Comparison of ENCODE assay signal across 8 mouse cellular contexts in genomic region chr7:63938066-63938913, GRCm38 (mm10). TPM values are rescaled to one million over a fixed set of nuclear protein-coding genes. Genes with fewer than 3 reads are reported as not detected.
DNase-seq lines count a peak whose midpoint lies in the region; ATAC-seq and TF ChIP-seq lines count a peak whose summit lies in the region.

No protein-coding gene starts in this region.

- peak; percentile 44 to 55; a peak in 3 of 4 replicates for TF ChIP-seq POLR2A in MEL (IDR thresholded peaks at IDR 0.05; ENCODE audit: control insufficient read depth in 1 of 2, insufficient read depth in 1 of 2, low read depth in 1 of 2, low read length in 2 of 2, poor library complexity in 1 of 2)

- no peak for TF ChIP-seq CTCF in MEL (IDR thresholded peaks at IDR 0.05 in 2 of 3, conservative IDR thresholded peaks at IDR 0.05 in 1 of 3; ENCODE audit: control insufficient read depth in 1 of 3, insufficient read depth in 1 of 3, low read depth in 2 of 3, low read length in 3 of 3, poor library complexity in 1 of 3, severe bottlenecking in 1 of 3)
- no peak for TF ChIP-seq CTCF in lung, postnatal 0 days (IDR thresholded peaks at IDR 0.05)

- H3K27ac ChIP-seq in kidney, embryonic 14.5 days (ENCODE audit: low read depth, low read length): peak overlapping the region; percentile 84
- H3K27ac ChIP-seq in MEL (ENCODE audit: control insufficient read depth, low read depth, low read length): peak overlapping the region; percentile 87
- H3K27ac ChIP-seq in embryonic facial prominence, embryonic 11.5 days (replicated peaks; ENCODE audit: low read depth, low read length): peak overlapping the region; percentile 72
- peak overlapping the region; percentile 98 for H3K27ac ChIP-seq in hindbrain, embryonic 16.5 days (ENCODE audit: low read depth, low read length)
- peak overlapping the region; percentile 100 for H3K27ac ChIP-seq in lung, postnatal 0 days (ENCODE audit: low read length)
- H3K27ac ChIP-seq in stomach, embryonic 14.5 days (ENCODE audit: low read length): peak overlapping the region; percentile 90

- no peak for TF ChIP-seq EP300 in MEL (IDR thresholded peaks at IDR 0.05; ENCODE audit: low read depth in 1 of 2, low read length in 2 of 2)
- TF ChIP-seq EP300 in lung, postnatal 0 days (IDR thresholded peaks at IDR 0.05): no peak

- TF ChIP-seq RAD21 in MEL (IDR thresholded peaks at IDR 0.05; ENCODE audit: low read depth, low read length): no peak

- H3K9me3 ChIP-seq in kidney, embryonic 14.5 days (ENCODE audit: control insufficient read depth, low read length): no peaks in the 10 kb centered on the region
- H3K9me3 ChIP-seq in MEL (replicated peaks; ENCODE audit: insufficient read depth, low read length): no peaks in the 10 kb centered on the region
- H3K9me3 ChIP-seq in embryonic facial prominence, embryonic 11.5 days (replicated peaks; ENCODE audit: control insufficient read depth, low read length): no peaks in the 10 kb centered on the region
- H3K9me3 ChIP-seq in hindbrain, embryonic 16.5 days (ENCODE audit: control insufficient read depth, low read length): no peaks in the 10 kb centered on the region
- no peaks in the 10 kb centered on the region for H3K9me3 ChIP-seq in lung, postnatal 0 days (ENCODE audit: low read length)
- no peaks in the 10 kb centered on the region for H3K9me3 ChIP-seq in stomach, embryonic 14.5 days (ENCODE audit: control insufficient read depth, low read depth, low read length)

- no peak for DNase-seq in kidney, postnatal 14 days
- DNase-seq in MEL (ENCODE audit: low read depth, low spot score): no peak
- no peak for DNase-seq in embryonic facial prominence, embryonic 11.5 days (ENCODE audit: low spot score)
- DNase-seq in lung, postnatal 0 days (ENCODE audit: low spot score): peak; percentile 86

- no peaks in the 10 kb centered on the region for H3K36me3 ChIP-seq in kidney, embryonic 14.5 days (ENCODE audit: control insufficient read depth, insufficient read depth, low read length)
- peaks cover 0 to 34% of the 10 kb centered on the region in 2 experiments; a peak in 2 of 4 replicates for H3K36me3 ChIP-seq in MEL (ENCODE audit: control insufficient read depth in 1 of 2, insufficient read depth in 2 of 2, low read length in 2 of 2)
- no peaks in the 10 kb centered on the region for H3K36me3 ChIP-seq in embryonic facial prominence, embryonic 11.5 days (replicated peaks; ENCODE audit: control insufficient read depth, insufficient read depth, low read depth, low read length)
- no peaks in the 10 kb centered on the region for H3K36me3 ChIP-seq in hindbrain, embryonic 16.5 days (ENCODE audit: control insufficient read depth, insufficient read depth, low read length)
- no peaks in the 10 kb centered on the region for H3K36me3 ChIP-seq in lung, postnatal 0 days (ENCODE audit: insufficient read depth, low read length)
- no peaks in the 10 kb centered on the region for H3K36me3 ChIP-seq in stomach, embryonic 14.5 days (ENCODE audit: control insufficient read depth, insufficient read depth, low read length)

- WGBS in kidney, embryonic 14.5 days: under 1% methylated on average over 86 of the region's 121 CpGs
- under 1% methylated on average over 109 of the region's 121 CpGs for WGBS in embryonic facial prominence, embryonic 11.5 days
- under 1% methylated on average over 105 of the region's 121 CpGs for WGBS in hindbrain, embryonic 16.5 days
- under 1% methylated on average over 69 of the region's 121 CpGs for WGBS in lung, postnatal 0 days
- 1% methylated on average over 98 of the region's 121 CpGs for WGBS in stomach, embryonic 14.5 days

- H3K79me2 ChIP-seq in MEL (ENCODE audit: control insufficient read depth, insufficient read depth, low read length, poor library complexity): peaks cover 52% of the 10 kb centered on the region

- no peaks in the 10 kb centered on the region for H3K27me3 ChIP-seq in kidney, embryonic 14.5 days (ENCODE audit: control insufficient read depth, insufficient read depth, low read length)
- no peaks in the 10 kb centered on the region for H3K27me3 ChIP-seq in MEL (ENCODE audit: control insufficient read depth in 1 of 2, insufficient read depth in 2 of 2, low read length in 2 of 2)
- H3K27me3 ChIP-seq in embryonic facial prominence, embryonic 11.5 days (ENCODE audit: control insufficient read depth, insufficient read depth, low read length): no peaks in the 10 kb centered on the region
- H3K27me3 ChIP-seq in hindbrain, embryonic 16.5 days (replicated peaks; ENCODE audit: control insufficient read depth, insufficient read depth, low read length): no peaks in the 10 kb centered on the region
- H3K27me3 ChIP-seq in lung, postnatal 0 days (replicated peaks; ENCODE audit: insufficient read depth, low read length): no peaks in the 10 kb centered on the region
- no peaks in the 10 kb centered on the region for H3K27me3 ChIP-seq in stomach, embryonic 14.5 days (ENCODE audit: control insufficient read depth, insufficient read depth, low read length)

- peak; percentile 3 for ATAC-seq in kidney, embryonic 14.5 days (ENCODE audit: low FRiP score, low TSS enrichment)
- ATAC-seq in embryonic facial prominence, embryonic 11.5 days (replicated peaks; ENCODE audit: insufficient number of reproducible peaks, low FRiP score, low TSS enrichment, low read depth): peak; percentile 33
- no peak; the same call in 1 of the 2 replicates for ATAC-seq in hindbrain, embryonic 16.5 days
- peak; percentile 40 for ATAC-seq in lung, postnatal 0 days
- peak; percentile 47 for ATAC-seq in stomach, embryonic 14.5 days (ENCODE audit: insufficient number of reproducible peaks, insufficient read depth, low FRiP score, low read depth)
- ATAC-seq in granulocyte monocyte progenitor cell, adult 5-6 weeks (replicated peaks; ENCODE audit: poor library complexity, severe bottlenecking): no peak; the same call in 1 of the 2 replicates

- peak overlapping the region; percentile 83 for H3K9ac ChIP-seq in kidney, embryonic 14.5 days (ENCODE audit: low read depth, low read length)
- H3K9ac ChIP-seq in MEL (ENCODE audit: control insufficient read depth, low read depth, low read length, poor library complexity, severe bottlenecking): peak overlapping the region; percentile 85
- H3K9ac ChIP-seq in embryonic facial prominence, embryonic 11.5 days (replicated peaks; ENCODE audit: low read length): peak overlapping the region; percentile 83
- peak overlapping the region; percentile 92 for H3K9ac ChIP-seq in hindbrain, embryonic 16.5 days (ENCODE audit: low read depth, low read length)
- H3K9ac ChIP-seq in lung, postnatal 0 days (replicated peaks; ENCODE audit: low read depth): peak overlapping the region; percentile 100
- H3K9ac ChIP-seq in stomach, embryonic 14.5 days (replicated peaks; ENCODE audit: low read depth, low read length): peak overlapping the region; percentile 79

- peak overlapping the region; percentile 75 for H3K4me3 ChIP-seq in kidney, embryonic 14.5 days (ENCODE audit: low read length)
- H3K4me3 ChIP-seq in MEL (ENCODE audit: control insufficient read depth in 1 of 2, insufficient read depth in 1 of 2, low read depth in 2 of 2, low read length in 2 of 2): peak overlapping the region; percentile 77 to 96
- H3K4me3 ChIP-seq in embryonic facial prominence, embryonic 11.5 days (ENCODE audit: low read depth, low read length): peak overlapping the region; percentile 87
- peak overlapping the region; percentile 88 for H3K4me3 ChIP-seq in hindbrain, embryonic 16.5 days (ENCODE audit: low read length)
- peak overlapping the region; percentile 99 for H3K4me3 ChIP-seq in lung, postnatal 0 days (ENCODE audit: low read depth, low read length)
- H3K4me3 ChIP-seq in stomach, embryonic 14.5 days (ENCODE audit: low read depth, low read length): peak overlapping the region; percentile 73

- peak overlapping the region; percentile 93 for H3K4me2 ChIP-seq in kidney, embryonic 14.5 days (replicated peaks; ENCODE audit: low read depth, low read length)
- H3K4me2 ChIP-seq in embryonic facial prominence, embryonic 11.5 days (ENCODE audit: low read depth, low read length): peak overlapping the region; percentile 96
- H3K4me2 ChIP-seq in hindbrain, embryonic 16.5 days (ENCODE audit: low read length): peak overlapping the region; percentile 80
- peak overlapping the region; percentile 90 for H3K4me2 ChIP-seq in lung, postnatal 0 days (replicated peaks; ENCODE audit: low read depth, low read length)
- peak overlapping the region; percentile 94 for H3K4me2 ChIP-seq in stomach, embryonic 14.5 days (replicated peaks; ENCODE audit: low read depth, low read length)

- H3K4me1 ChIP-seq in kidney, embryonic 14.5 days (ENCODE audit: control insufficient read depth, insufficient read depth, low read length): 0 out of 2 replicates have a peak, but pooled peaks cover 11% of the 10 kb centered on the region
- peaks cover 32 to 36% of the 10 kb centered on the region in 2 experiments for H3K4me1 ChIP-seq in MEL (ENCODE audit: control insufficient read depth in 1 of 2, insufficient read depth in 2 of 2, low read length in 2 of 2)
- H3K4me1 ChIP-seq in embryonic facial prominence, embryonic 11.5 days (ENCODE audit: control insufficient read depth, insufficient read depth, low read length): peaks cover 3% of the 10 kb centered on the region
- H3K4me1 ChIP-seq in hindbrain, embryonic 16.5 days (ENCODE audit: control insufficient read depth, insufficient read depth, low read depth, low read length): peaks cover 28% of the 10 kb centered on the region
- H3K4me1 ChIP-seq in lung, postnatal 0 days (ENCODE audit: insufficient read depth, low read depth, low read length): peaks cover 9% of the 10 kb centered on the region; the same call in 1 of the 2 replicates
- H3K4me1 ChIP-seq in stomach, embryonic 14.5 days (ENCODE audit: control insufficient read depth, insufficient read depth, low read length): peaks cover 9% of the 10 kb centered on the region

RNA-seq across cellular contexts. Expression of gene Klf13, which starts 0.4 kb away (rescaled TPM):
- polyA plus RNA-seq in kidney, embryonic 14.5 days (2014; fragmentation: Nextera tagmentation; extraction: Ambion mirVana): 23.0 and 23.2 TPM in 2 replicates
- total RNA-seq in MEL (2012; rRNA removed): 20.5 and 21.6 TPM in 2 replicates
- polyA plus RNA-seq in MEL (2012; ENCODE audit: insufficient read depth in 1 of 2, insufficient read length in 2 of 2, low read depth in 1 of 2, low replicate concordance in 2 of 2, missing spikeins in 1 of 2): 100 to 1,000 TPM in 1 of 2 experiments, 10 to 100 TPM in 1; 26.9 to 118 TPM
- 19.9 and 20.3 TPM in 2 replicates for polyA plus RNA-seq in embryonic facial prominence, embryonic 11.5 days (2014; fragmentation: Nextera tagmentation; extraction: Ambion mirVana)
- polyA plus RNA-seq in hindbrain, embryonic 16.5 days (2015; fragmentation: Nextera tagmentation; extraction: Ambion mirVana): 22.1 and 23.9 TPM in 2 replicates
- 78.2 and 89.0 TPM in 2 replicates for polyA plus RNA-seq in lung, postnatal 0 days (2015; fragmentation: Nextera tagmentation; extraction: Ambion mirVana)
- polyA plus RNA-seq in stomach, embryonic 14.5 days (2014; fragmentation: Nextera tagmentation; extraction: Ambion mirVana): 35.5 and 38.5 TPM in 2 replicates
- 39.9 and 51.5 TPM in 2 replicates for total RNA-seq in granulocyte monocyte progenitor cell, adult 5-6 weeks (2014; fragmentation: Nextera tagmentation)
- total RNA-seq in granulocyte monocyte progenitor cell, adult 5-6 weeks (2017): 11.6 and 24.0 TPM in 2 replicates

RNA-seq across cellular contexts. Expression of gene E030018B13Rik, which starts 21.6 kb away (rescaled TPM):
- 0.35 TPM in 1 of 2 replicates, not detected in the other for polyA plus RNA-seq in kidney, embryonic 14.5 days (2014; fragmentation: Nextera tagmentation; extraction: Ambion mirVana)
- total RNA-seq in MEL (2012; rRNA removed): not detected in 2 replicates
- polyA plus RNA-seq in MEL (2012; ENCODE audit: insufficient read depth in 1 of 2, insufficient read length in 2 of 2, low read depth in 1 of 2, low replicate concordance in 2 of 2, missing spikeins in 1 of 2): under 1 TPM in 1 of 2 experiments, not detected in 1; 0.07 TPM
- polyA plus RNA-seq in embryonic facial prominence, embryonic 11.5 days (2014; fragmentation: Nextera tagmentation; extraction: Ambion mirVana): not detected in 2 replicates
- not detected in 2 replicates for polyA plus RNA-seq in hindbrain, embryonic 16.5 days (2015; fragmentation: Nextera tagmentation; extraction: Ambion mirVana)
- polyA plus RNA-seq in lung, postnatal 0 days (2015; fragmentation: Nextera tagmentation; extraction: Ambion mirVana): 0.18 and 0.27 TPM in 2 replicates
- 0.25 and 0.34 TPM in 2 replicates for polyA plus RNA-seq in stomach, embryonic 14.5 days (2014; fragmentation: Nextera tagmentation; extraction: Ambion mirVana)
- not detected in 2 replicates for total RNA-seq in granulocyte monocyte progenitor cell, adult 5-6 weeks (2014; fragmentation: Nextera tagmentation)
- not detected in 2 replicates for total RNA-seq in granulocyte monocyte progenitor cell, adult 5-6 weeks (2017)

Comparison
In these comparisons a context has a peak if more than half of its experiments do, and no peak if none do; other contexts are left out.
1. ATAC-seq: peak in kidney, embryonic 14.5 days (single experiment), embryonic facial prominence, embryonic 11.5 days (single experiment), lung, postnatal 0 days (single experiment) and stomach, embryonic 14.5 days (single experiment); none in hindbrain, embryonic 16.5 days (single experiment) and granulocyte monocyte progenitor cell, adult 5-6 weeks (single experiment).
2. Peak in every context shown above with its lines, with median percentiles within 50 percentile points of each other: H3K27ac ChIP-seq, H3K4me2 ChIP-seq, H3K4me3 ChIP-seq and H3K9ac ChIP-seq.